Mouse (Mus musculus) 416B (cell line): Measurements from ENCODE around the gene Tas2r138.
"Not testable (repeated sequence)": the region's sequence is repeated elsewhere in the genome, so short reads cannot be mapped to it uniquely, and the experiment has no call there.

Experiments
- DNase-seq: peaks from one replicate; pipeline ENCODE4 v3.0.0; 2011; ENCODE audit warnings: low read depth

Gene Tas2r138

DNA sequence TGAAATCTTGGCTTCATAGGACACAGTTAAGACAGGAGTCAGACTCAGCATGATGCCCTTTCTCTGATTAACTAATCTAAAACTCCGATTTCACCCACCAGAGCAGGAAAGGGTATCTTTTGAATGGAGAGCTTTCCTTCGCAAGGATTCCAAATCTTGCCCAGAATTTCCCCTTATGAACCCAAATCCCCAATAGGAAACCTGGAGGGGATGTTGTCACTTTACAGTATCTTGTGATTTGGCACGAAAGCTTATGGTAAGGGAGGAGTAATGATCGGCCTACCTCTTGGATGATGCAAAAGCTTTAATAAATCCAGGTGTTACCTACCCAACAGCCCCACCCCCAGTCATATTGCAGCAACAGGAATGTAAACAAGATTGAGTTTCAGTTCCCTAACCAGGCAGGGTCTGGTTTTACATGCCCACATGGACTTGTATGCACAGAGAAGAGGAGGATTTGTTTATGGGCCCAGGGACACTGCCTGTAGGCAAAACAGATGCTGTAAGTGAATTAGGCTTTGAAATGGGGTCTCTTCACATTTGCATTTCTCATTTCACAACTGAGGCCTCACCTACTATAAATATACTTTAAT lies at the start of gene Tas2r138:
Gene Tas2r138 (minus strand): TSS at position 51 of the 593 bp plus-strand sequence.
- DNase-seq = no peak

DNA sequence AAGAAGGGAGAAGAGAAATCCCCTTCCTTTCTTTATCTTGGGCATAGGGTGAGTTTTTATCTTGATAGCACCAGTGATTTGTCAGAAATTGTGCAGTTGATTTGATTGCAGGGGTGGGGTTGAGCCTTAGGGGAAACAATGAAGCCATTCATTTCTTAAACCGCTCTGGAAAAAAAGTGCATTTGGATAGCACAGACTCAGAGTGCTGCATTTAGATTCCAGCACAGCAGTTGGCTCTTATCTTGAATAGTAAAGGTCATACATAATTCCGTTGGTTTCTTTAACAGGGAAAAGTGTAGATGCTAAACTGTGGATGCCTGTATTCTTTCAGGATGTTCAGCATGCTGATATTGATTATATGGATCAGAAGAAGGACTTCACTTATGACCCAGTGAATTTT lies 47.8 kb upstream of the Tas2r138 start:
- no peak for DNase-seq

DNA sequence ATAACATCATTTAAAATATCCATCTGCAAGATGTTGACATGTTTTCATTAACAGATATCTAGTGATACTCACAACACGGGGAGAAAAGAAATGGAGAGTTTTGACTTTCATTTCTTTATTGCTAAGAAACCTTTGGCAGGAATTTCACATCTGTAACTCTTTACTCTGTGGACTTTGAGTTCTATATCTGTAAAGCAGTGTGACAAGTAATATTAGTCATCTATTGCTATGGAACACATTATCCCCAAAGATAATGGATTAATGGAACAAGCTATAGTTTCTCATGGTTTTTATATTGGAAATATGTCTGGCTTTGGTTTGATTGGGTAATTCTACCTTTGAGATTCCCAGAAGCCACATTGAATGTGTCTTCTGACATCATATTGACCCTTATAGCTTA lies 37.8 kb upstream of the Tas2r138 start:
- DNase-seq = no peak

DNA sequence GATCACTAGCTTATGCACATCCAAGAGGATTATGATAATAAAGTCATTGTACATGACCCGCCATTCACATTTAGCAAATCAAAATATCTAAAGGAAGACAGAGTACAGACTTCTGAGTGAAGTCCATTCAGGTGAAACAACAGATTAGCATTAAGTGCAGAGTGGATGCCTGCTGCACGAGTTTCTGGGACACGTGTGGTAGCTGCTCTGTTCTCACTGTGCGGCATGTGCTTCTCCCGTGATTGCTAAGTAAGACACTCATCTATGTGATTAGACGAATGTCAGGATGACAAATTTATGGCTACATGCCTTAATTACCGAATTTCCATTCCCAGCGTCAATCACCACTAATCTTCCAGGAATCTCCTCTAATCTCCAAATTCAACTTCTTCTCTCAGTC lies 32.6 kb upstream of the Tas2r138 start:
- DNase-seq = no peak

DNA sequence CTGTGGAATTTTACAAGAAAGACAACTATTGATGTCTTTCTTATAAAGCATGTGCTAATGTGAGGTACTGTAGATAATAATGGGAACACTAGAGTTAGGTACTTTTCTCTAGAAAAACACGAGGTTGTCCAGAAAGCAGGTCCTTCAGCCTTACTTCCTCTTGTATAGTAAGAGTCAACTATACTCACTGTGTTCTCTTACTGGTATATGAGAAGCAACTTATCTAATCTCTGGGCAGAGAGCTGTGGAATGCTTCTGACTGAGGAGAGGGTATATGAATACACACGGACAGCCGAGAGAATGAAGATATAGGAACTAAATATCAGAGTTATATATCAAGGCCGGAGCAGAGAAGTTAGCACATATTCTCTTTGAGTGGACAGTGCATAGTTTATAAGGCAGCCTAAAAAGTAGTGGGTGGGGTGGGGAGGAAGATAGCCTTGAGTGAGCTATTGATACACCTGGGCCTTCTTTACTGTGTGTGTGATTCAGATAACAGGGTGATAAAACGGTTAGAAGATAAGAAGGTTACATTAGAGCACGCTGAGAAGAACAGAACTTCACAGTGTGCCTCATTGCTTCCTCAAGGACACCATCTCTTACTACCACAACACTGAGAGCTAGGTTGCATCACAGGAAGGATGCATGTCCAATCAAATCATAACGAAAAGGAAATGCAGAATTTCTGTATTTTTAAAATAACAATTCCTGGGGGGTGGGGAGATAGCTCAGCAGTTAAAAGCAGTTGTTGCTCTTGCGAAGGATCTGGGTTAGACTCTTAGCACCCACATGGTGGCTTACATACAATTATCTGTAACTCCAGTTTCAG lies 27.8 kb upstream of the Tas2r138 start:
- peak; percentile 79 for DNase-seq

DNA sequence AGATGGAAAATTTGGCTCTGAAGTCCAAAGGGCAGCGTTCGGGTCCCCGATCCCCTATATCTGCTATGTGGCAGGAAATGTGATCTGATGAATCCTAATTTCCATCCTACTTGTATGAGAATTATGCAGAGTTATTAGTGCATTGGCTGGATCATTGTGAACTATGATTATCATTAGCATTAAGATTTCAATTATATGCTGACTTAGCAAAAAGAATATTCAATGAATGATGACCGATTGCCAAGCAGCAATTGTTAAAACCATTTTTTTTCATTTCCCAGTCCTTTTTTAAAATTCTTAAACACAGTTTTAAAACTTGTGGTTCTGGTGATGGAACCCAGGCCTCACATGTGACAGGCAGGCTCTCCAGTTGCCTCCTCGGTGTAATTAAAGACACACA lies 24.6 kb upstream of the Tas2r138 start:
- DNase-seq = no peak

DNA sequence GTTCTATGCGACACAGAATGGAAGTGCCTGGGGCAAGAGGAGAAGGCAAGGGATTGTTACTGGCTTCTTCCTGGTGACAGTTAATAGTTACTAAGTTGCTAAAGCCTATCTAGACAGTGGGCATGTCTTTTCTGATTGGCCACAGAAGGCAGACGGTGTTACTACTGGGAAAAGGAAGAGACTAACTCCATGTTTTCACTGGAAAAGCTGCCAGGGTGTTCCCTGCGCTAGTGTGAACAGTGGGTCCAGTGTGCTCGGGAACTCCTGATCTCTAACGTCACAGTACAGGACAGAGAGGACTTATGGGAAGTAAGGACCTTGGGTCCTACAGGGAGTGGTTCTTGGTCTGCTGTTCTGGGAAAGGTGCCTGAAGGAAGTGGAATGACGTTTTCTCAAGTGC lies 22.4 kb upstream of the Tas2r138 start:
- no peak for DNase-seq

DNA sequence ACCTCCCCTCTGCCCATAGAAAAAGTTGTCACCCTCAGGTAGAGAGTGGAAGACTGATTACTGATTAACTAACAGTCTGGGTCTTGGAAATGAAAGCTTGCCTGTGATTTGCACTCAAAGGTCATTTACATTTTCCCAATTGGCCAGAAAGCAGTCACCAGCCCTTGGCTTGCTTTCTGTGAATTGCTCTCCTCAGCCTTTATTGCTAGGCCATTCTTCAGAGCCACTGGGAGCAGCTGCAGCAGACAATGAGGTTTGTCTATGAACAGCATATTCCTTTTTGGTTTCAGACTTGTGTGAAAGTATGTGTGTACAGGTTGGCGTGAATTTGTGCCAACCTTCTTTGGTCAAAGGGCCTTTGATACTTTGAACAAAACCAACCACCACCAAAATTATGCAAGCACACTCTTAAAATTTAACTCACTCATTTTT lies 21.5 kb upstream of the Tas2r138 start:
- no peak for DNase-seq

DNA sequence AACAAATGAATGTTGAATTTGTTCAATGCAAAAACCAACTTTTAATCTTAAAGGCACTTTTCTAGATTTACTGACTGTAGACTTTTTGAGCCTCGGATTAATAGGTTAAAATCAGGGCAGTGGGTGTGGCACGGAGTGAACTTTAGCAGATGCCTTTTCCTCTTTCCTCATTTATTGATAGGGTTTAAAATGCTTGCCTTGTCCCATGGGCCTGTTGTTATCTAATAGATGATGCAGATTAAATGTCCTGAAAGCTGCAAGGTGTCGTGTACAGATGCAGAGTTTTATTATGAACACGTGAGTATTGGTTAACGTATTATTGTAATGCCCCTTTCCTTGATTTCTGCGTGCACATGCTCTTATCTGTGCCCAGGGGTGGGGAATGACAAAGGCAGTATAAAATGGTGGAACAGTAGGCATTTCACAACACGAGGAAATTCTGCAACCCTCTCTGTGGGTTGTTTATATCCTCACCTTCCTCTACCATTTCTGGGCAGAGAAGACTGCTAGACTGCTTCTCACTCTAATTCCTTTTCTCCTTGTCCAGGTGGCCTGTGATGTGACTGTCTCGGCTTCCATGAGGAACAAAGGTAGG lies 15.4 kb upstream of the Tas2r138 start, which contains the start of gene Mgam:
Gene Mgam (plus strand): TSS at position 426 of the 595 bp plus-strand sequence.
- peak; percentile 59 for DNase-seq

DNA sequence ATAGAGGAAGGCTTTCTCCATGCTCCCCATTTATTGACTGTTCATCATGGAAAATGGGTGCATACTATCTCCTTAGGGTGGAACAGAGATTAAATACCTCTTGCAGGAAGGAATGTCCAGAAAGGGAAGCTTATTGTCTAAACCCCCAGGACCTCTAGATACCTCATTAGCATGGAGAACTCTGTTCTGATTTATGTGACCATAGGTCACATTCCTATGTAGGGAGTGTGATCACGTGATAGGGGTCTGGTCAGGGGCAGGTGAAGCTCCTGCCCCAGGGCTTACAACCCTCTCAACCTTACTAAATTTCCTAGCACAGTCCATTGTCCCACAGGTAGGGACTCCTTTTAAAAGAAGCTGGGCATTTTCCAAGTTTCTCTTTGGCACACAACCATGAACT lies 13.0 kb upstream of the Tas2r138 start:
- DNase-seq = no peak

DNA sequence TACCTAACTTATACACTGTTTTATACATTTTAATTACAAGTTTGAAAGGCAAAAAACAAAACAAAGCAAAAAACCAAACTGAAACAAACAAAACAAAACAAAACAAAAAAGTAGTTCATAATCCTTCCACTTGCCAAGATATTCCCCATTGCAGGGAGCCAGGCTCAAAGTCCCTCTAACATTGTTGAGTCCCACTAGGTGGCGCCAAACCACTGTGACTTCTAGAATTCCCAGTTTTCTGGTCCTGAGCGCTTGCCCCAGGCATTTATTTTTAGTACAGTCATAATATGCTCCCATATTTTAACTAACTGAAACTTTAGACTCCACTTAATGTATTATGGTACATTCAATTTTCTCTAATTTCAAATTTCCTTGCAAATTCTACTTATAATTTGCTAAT lies 4.9 kb upstream of the Tas2r138 start:
- peak; percentile 70 for DNase-seq

DNA sequence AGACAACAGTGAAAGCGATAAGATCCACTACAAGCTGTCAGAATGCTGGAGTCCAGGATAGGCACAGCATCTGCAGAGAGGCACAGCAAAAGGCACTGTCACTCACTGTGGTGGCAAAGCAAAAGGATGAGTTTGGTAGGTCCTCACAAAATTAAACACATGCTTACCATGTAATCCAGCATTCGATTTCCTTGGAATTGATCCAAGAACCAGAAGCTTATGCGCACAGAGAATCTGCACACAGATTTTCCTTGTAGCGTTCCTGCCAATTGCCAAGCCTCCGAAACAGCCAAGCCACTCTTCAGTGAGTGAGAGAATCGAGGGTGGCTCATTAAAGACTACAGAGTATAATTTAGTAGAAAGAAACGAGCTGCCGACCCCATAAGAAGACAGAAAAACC lies 2.9 kb downstream of the Tas2r138 start:
- no peak for DNase-seq

DNA sequence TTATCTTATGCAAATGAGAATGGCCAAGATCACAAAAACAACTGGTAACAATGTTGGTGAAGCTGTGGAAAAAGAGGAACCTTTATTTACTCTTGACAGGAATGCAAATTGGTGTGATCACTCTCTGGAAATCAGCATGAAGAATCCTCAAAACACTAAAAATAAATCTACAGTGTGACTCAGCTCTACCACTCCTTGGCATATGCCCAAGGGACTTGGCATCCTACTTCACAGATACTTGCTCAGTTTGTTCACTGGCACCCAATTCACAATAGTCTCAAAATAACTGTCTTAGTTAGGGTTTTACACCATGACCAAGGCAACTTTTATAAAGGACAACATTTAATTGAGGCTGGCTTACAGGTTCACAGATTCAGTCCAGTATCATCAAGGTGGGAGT lies 5.7 kb downstream of the Tas2r138 start:
- DNase-seq = peak; percentile 73

DNA sequence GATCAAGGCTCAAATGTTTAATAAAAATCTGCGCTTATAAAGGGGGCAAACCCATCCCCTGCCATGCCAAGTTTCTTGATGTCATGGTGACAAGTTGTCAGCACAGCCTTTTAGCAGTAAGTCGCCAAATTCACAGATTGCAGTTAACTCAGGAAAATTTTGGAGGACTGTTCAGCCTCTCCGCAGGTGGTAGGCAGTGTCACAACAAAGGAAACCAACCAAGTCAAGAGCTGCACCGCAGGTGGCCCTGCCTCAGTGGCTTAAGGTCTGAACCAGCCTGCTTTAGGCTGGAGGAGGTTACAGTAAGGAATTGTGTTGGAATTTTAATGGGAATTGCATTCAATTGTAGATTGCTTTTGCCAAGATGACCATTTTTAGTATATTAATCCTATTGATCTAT lies 14.6 kb downstream of the Tas2r138 start:
- not testable (repeated sequence) for DNase-seq

DNA sequence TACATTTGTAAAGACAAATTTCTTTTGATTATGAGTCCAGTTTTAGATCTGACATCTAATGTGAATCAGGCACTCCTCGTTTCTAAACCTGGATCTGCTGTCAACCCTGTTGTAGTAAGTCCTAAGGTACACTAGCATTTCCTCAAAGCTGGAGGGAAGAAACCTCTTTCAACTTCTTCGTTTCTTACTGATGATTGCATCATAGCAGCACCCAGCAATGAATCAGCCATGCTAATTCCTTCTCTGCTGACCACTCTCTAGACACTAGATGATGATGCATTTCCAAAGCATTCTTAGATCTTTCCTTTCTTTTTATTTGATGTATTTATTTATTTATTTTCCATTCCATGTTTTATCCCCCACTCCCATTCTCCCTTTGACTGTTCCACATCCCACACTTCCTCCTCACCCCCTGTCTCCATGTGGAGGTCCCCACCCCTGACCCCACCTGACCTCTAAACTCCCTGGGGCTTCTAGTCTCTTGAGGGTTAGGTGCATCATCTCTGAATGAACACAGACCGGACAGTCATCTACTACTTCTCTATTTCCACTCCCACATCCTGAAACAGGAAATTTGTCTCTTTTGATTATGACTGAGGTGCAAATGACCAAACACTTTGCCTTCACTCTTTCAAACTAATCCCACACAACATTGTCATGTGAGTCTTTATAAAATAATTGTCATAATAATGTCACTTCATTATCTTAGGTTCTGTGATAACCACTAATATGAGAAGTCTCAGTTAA lies 18.1 kb downstream of the Tas2r138 start:
- DNase-seq = peak; percentile 89

DNA sequence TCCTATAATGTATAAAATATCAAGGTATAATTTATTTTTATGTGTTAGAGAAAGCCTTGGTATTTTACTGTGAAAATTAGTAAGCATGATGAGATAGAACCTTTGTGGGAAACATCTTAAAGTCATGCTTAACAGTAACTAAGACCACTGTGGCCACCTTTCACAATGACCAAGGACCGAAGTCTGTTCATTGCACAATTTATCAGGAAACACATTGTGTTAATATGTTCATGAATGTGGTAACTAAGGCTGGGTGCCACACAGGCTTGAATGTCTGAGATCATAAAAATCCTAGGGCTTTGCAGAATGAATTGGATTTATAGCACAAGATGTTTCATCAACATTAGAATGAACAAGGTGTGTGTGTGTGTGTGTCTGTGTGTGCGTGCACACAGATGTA lies 24.8 kb downstream of the Tas2r138 start:
- peak; percentile 86 for DNase-seq

DNA sequence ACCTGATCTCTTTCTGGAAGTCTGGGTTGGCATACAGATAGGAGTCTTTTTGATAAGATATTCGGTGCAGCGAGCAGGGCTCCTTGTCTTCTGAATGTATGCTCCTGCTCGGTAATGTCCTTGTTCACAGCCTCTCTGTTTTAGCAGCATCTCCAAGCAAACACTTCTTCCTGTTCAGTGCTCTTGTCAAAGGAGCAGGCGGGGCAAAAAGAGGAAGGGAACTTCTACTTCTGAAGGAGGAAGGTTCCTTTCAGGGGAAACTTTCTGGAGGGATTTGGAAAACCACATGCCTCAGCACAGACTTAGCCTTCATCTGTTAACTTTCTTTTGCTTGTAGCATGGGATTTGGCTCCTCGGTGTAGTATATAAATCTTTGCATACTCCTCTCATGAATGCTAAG lies 27.5 kb downstream of the Tas2r138 start, which contains the start of gene Clec5a:
Gene Clec5a (minus strand): TSS at position 177 of the 400 bp plus-strand sequence.
- peak; percentile 34 for DNase-seq

DNA sequence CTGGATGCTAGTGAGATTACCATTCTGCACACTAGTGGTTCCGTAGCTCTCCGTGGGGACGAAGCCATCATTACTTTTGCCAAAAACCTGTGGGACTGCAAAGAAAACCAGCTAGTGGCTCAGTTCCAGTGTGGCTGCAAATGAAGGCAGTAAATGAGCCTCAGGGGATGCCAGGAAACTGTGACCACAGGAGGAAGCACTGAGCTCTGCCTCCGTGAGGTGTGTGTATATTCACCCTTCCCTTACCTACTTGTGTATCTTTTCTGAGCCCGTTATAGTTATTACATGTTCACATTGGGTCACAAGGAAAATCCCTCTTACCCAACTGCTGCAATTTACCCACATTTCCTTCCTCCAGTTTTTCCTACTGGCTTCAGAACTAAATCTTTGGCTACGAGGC lies 28.8 kb downstream of the Tas2r138 start:
- peak; percentile 49 for DNase-seq

DNA sequence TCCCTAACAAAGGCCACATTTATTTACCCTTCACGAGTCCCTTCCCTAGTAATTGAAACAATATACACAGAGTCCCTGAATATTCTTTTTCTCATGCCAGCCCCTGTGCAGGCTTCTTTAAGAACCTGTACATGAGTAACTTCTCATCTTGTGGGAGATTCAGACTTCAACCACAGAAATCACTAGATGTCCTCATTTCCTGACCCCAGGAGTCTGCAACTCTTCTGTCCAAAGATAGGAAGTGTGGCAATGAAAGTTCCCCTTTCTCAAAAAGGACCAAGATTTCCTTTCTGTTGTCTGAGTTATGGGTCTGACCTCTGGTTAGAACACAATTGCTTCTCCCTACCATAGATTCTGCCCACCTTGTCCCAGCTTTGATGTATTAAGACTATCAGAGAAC lies 36.8 kb downstream of the Tas2r138 start:
- DNase-seq = peak; percentile 91

DNA sequence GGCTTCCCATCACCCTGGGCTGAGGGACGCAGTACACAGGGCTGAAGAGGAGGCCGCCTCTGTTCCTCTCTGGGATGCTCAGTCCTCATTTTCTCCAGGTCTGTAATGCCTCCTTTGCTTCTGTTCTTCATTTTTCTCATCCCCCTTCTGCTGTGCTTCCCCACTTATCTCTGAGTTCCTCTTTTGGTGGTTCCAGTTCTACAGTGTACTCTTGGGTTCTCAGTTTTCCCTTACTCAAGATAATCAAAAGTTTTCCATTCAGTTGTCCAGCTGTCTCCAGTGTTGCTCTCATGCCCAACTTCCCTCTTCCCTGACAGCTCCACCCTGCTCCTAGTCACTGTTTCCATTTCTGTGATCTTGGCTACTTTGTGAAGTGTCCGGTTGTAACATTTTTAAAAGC lies 39.5 kb downstream of the Tas2r138 start:
- peak; percentile 30 for DNase-seq

DNA sequence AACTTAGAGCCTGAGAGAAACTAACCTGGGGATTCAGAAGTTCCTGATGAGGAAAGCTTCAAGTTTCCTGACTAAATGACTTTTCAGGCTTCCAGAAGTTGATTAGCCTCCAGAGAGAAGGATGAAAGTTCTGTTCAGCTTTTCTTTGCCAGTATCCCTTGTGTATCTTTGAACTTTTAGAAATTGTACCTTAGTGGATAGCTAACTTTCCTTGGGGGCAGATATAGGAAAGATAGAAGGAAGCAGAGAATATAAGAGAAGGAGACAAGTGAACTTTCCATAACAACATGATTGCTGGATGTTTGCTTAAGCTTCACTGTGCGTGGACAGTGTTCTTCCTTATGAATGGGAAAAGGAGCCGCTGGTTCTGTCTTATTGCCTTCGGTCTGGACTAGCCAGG lies 43.9 kb downstream of the Tas2r138 start, which contains the start of gene Olfr460:
Gene Olfr460 (plus strand): TSS at position 301 of the 400 bp plus-strand sequence.
- DNase-seq = no peak
